Mouse (Mus musculus): ENCODE data around the gene Art1.
A peak's percentile ranks its signal among the peaks of the same experiment; 100 is the strongest.

The Art1 gene

GRCm38 (mm10) chr7:102101487-102101886 lies at the start of gene Art1:
Gene Art1, plus strand, starts transcription at chr7:102101743.
- DNase-seq (ENCODE audit: low read depth, low spot score), result no peak

DNA sequence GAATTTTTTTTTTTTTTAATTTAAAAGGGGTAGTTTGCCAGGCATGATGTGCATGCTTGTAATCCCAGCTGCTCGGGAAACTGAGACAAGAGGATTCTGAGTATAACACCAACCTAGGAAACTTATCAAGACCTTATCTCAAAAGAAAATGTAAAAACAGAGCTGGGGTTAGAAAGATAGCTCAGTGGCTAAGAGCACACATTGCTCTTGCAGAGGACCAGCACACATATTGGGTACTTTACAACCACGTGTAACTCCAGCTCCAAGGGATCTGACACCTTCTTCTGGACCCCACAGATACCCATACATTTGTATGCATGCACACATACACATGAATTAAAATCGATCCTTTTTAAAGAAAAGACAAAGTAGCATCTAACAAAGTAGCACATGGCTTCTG lies 40.2 kb upstream of the Art1 start:
- DNase-seq (ENCODE audit: low read depth, low spot score), result no peak

- DNase-seq (ENCODE audit: low read depth, low spot score), result no peak
These were observed 39.3 kb upstream of the Art1 start for GRCm38 (mm10) chr7:102062203-102062602.

DNA sequence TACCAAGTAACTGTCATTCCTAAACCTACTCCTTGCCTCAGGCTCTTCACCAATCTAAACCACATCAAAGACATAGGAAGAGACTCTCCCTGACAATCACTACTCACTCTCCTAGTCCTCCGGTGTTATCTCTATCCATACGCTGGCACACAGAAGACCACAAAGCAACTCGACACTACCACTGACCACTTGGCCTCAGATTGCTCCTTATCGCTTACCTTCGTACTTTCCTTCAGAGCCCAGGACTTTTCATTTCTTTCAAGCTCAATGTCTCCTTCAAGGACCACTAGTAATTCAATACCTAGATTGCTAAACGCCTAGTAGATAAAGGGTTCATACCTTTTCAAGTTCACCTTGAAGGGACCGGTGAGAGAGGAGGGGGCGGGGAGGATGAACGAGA lies 37.7 kb upstream of the Art1 start:
- DNase-seq (ENCODE audit: low read depth, low spot score), result no peak

- DNase-seq (ENCODE audit: low read depth, low spot score), result no peak
These were observed 36.9 kb upstream of the Art1 start for GRCm38 (mm10) chr7:102064655-102065045.

DNA sequence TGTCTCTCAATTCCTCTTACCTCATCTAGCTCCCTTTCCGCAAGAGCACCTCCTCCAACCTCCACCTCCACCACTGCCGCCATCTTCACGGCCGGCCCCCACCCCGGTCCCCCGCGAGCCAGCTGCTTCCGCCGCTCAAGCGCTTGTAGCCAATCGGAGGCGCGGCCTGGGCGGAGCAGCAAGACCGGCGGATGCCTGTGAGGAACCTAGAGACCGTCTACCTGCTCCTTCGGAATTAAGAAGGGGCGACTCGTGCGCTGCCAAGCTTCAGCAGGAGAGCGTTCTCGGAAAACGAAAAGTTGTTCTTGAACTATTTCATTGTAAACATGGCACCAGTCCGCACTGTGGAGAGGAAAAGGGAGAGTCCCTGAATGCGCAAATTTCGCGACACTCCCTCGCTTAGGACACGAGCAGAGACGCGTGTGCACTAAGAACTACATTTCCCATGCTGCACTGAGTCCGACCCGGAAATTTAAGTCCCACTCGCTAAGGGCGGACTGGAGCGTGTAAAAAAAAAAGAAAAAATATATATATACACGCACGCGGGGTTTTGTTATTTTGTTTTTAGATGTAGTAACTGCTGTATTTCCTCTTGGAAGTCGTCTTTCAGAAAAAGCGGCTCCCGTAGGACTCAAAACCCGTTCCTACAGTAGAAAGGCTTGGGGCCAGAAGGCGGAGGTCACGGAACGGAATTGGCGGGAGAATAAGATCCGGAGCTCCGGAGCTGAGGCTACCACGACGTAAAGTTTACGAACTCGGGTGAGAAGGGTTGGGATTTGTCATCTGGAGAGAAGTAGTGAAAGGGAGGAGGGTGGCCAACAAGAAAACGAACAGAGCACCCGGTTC lies 36.3 kb upstream of the Art1 start, which contains the start of the genes Rnf121, Xndc1 and Xntrpc:
TSS of gene Rnf121 (minus strand) at position 424 of the 846 bp plus-strand sequence.
TSS of gene Xndc1 (plus strand) at position 466 of the 846 bp plus-strand sequence.
TSS of gene Xntrpc (plus strand) at position 668 of the 846 bp plus-strand sequence.
- peak; percentile 96 for DNase-seq (ENCODE audit: low read depth, low spot score)

GRCm38 (mm10) chr7:102066363-102066762 lies 35.2 kb upstream of the Art1 start:
- no peak for DNase-seq (ENCODE audit: low read depth, low spot score)

- no peak for DNase-seq (ENCODE audit: low read depth, low spot score)
These were observed 24.7 kb upstream of the Art1 start for GRCm38 (mm10) chr7:102076714-102077296.

DNA sequence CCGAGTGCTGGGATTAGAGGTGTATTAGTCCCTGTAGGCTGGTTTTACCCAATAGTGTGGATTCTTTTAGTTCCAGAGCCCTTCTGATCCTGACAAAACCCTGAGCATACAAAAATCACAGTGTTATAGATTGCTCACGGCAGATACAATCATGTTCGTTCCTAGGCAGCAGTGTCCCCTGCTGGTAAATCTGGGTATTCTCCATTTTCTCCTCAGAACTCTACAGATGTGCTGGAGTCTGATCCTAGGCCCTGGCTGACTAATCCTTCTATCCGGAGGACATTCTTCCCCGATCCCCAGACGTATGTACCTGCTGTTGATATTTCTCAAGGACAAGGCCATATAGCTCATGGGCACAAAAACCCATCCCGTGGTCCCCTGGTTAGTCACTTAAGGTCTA lies 23.0 kb upstream of the Art1 start:
- no peak for DNase-seq (ENCODE audit: low read depth, low spot score)

- no peak for DNase-seq (ENCODE audit: low read depth, low spot score)
These were observed 21.2 kb upstream of the Art1 start for GRCm38 (mm10) chr7:102080311-102080710.

DNA sequence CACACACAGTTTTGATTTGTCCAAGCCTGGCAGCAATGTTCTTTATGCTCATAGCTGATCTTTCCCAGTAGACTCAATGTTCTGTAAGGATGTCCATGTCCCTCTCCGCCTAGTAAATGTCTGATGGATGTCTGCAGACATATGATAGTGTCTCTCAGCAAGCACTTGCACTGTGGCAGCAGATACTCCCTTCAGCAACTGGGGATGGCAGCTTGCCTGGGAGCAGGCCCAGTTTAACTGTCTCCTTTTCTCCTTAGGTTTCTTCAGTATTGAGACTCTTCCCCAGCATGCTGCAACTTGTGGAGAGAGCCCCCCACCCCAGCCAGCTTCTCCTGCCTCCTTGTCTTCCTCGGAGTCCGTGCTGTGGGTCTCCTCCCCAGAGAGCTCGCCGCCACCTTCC lies 19.8 kb upstream of the Art1 start:
- DNase-seq (ENCODE audit: low read depth, low spot score), result no peak

DNA sequence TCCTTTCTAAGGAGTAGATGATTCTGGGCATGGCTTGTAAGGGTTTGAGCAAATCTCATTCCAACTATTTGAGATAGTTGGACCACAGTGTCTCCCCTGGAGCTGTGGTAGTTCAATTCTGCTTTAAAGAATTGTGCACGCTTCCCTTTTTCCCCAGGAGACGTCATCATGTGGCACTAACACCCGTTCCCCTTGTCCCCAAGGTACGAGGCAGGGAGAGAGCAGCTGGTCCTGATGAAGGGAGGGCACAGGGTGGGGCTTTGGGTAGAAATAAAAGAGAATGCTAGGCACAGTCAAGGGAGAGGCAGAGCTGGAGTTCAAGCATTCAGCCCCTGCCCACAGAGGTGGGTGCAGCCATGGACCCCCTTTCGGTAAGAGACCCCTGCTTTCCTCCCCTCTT lies 18.7 kb upstream of the Art1 start, which contains the start of gene Trpc2:
TSS of gene Trpc2 (plus strand) at position 301 of the 400 bp plus-strand sequence.
- DNase-seq (ENCODE audit: low read depth, low spot score), result no peak

- DNase-seq (ENCODE audit: low read depth, low spot score), result no peak
These were observed 17.4 kb upstream of the Art1 start for GRCm38 (mm10) chr7:102084041-102084696.

DNA sequence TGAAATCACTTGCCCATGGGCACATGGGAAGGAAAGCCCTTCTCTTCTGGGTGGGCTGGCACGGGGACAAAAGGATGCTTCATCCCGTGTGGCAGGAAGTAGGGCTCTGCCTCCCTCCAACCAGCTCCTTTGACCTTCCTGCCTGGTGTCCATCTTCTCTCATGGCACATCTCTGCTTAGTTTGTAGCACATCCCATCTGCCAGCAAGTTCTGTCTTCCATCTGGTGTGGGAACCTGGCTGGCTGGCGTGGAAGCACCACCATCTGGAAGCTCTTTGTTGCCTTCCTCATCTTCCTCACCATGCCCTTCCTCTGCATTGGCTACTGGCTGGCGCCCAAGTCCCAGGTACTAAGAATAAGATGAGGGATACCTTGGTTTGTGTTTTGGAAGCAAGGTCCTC lies 14.2 kb upstream of the Art1 start:
- no peak for DNase-seq (ENCODE audit: low read depth, low spot score)

GRCm38 (mm10) chr7:102099760-102100661 lies 1.5 kb upstream of the Art1 start:
- DNase-seq (ENCODE audit: low read depth, low spot score), result no peak

- no peak for DNase-seq (ENCODE audit: low read depth, low spot score)
These were observed 675 bp upstream of the Art1 start for GRCm38 (mm10) chr7:102100868-102101267.

DNA sequence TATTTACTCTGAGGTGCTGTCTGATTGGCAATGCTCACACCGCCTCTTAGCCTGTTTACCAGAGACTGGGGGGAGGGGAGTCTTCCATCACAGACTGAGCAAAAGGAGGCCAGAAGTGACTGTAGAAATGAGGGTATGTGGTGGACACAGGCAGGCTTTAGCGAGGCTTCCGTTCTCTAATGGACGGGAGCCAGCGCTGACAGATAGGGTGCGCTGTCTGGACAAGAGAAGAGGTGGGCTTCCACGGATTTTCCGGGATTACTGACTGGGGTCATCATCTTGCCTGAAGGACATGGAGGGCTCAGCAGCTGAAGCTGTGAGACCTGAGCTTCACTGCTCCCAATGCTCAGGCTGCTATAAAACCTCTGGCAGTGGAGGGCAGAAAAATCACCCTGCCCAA lies 698 bp downstream of the Art1 start:
- DNase-seq (ENCODE audit: low read depth, low spot score), result no peak

DNA sequence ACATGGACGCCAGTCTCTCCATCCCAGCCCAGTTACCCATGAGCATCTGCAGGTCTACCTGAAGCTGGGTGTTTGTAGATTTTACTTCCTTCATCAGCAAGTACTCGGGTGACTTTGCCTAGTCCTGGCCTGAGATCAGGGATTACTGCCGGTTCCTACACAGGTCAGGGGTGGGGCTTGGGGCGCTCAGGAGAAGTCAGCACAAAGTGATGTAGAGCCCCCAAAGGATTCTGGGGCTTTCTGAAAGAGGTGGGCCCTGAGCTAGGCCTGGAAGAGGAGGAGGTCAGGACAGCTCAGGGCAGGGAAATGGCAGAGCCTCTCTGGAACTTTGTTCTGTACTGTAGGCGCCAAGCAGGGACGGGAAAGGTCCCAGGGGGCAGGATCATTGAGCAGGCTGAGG lies 1.2 kb downstream of the Art1 start:
- no peak for DNase-seq (ENCODE audit: low read depth, low spot score)

DNA sequence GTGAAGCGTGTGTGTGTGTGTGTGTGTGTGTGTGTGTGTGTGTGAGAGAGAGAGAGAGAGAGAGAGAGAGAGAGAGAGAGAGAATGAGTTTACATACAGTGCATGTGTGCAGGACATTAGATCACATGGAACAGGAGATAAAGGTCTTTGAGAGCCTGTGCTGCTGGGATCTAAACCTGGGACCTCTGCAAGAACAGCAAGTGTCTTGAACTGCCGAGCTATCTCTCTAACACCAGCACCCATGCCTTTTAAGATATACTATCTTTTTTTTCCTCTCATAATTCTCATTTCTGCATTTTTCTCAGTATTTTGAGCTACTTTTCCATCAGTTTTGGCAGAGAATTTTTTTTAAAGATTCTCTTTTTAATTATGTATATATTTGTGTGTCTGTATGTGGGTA lies 2.0 kb downstream of the Art1 start:
- DNase-seq (ENCODE audit: low read depth, low spot score), result no peak

DNA sequence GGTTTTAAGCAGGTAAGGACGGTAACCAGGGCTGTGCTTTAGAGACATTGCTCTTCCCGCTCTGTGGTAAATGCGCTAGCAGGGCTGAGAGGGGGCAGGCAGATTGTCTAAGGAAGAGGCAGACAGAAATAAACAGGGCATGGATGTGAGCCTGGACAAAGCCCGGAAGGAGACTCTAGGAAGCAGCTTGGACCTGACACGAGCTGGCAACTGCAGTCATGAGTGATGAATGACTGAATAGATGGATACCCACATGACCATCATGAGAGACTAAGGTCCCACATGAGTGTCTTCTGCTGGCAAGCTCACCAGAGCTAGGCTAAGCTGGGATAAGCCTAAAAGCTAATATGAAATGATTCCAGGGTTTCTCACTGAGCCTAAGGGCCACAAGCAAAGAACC lies 2.6 kb downstream of the Art1 start:
- no peak for DNase-seq (ENCODE audit: low read depth, low spot score)

- DNase-seq (ENCODE audit: low read depth, low spot score), result no peak
These were observed 5.2 kb downstream of the Art1 start for GRCm38 (mm10) chr7:102106700-102107141.

Measured in telencephalon, adult 2 months (tissue).